Mouse (Mus musculus) layer of hippocampus, postnatal 14 days (tissue): ENCODE results near the gene March11. TPM values are rescaled to one million over a fixed set of nuclear protein-coding genes. Genes with fewer than 3 reads are reported as not detected.

Experiments
- DNase-seq, 2 experiments: peaks; one replicate each; pipeline ENCODE4 v3.0.0; 2021 to 2022; ENCODE audit warnings: low spot score in 2 of 2, mixed read lengths in 1 of 2
- long read RNA-seq, 2 experiments: library from polyadenylated mRNA; stranded (forward); transcript quantifications; one replicate each; pipeline ENCODE4 v2.0.0; 2021
- total RNA-seq, 2 experiments: library from RNA; stranded (reverse); gene quantifications; 2 replicates each; pipeline ENCODE4 v1.2.3; 2021

The March11 gene
- 1 to 10 TPM; 6.5 to 8.2 TPM for total RNA-seq
- long read RNA-seq, experiment 1, partial matches to known transcripts: 1 of 3 reads
- long read RNA-seq, experiment 1, other reads (novel, unspliced or antisense): 0 of 3 reads
- long read RNA-seq, experiment 2, partial matches to known transcripts: 0 of 7 reads
- long read RNA-seq, experiment 2, other reads (novel, unspliced or antisense): 0 of 7 reads

- DNase-seq: peak; percentile 79 to 83
Observed at GRCm38 (mm10) chr15:26308629-26309230, at the start of gene March11. Gene March11 (plus strand): TSS chr15:26309048.

- no peak for DNase-seq
Observed at GRCm38 (mm10) chr15:26262336-26262735, 46.5 kb upstream of the March11 start.

- DNase-seq: no peak
Observed at GRCm38 (mm10) chr15:26269596-26269995, 39.3 kb upstream of the March11 start.

- DNase-seq: no peak
Observed at GRCm38 (mm10) chr15:26276035-26276511, 32.8 kb upstream of the March11 start.

- no peak for DNase-seq
Observed at GRCm38 (mm10) chr15:26276608-26277007, 32.2 kb upstream of the March11 start.

- DNase-seq: no peak
Observed at GRCm38 (mm10) chr15:26291871-26292270, 17.0 kb upstream of the March11 start.

- DNase-seq: no peak
Observed at GRCm38 (mm10) chr15:26292811-26293210, 16.0 kb upstream of the March11 start.

GRCm38 (mm10) chr15:26293215-26293614, 15.6 kb upstream of the March11 start:
- DNase-seq: no peak

GRCm38 (mm10) chr15:26298668-26299067, 10.2 kb upstream of the March11 start:
- DNase-seq: no peak

GRCm38 (mm10) chr15:26309291-26309931, 563 bp downstream of the March11 start:
- DNase-seq: peak; percentile 20 to 39

- no peak for DNase-seq
Observed at GRCm38 (mm10) chr15:26319866-26320265, 11.0 kb downstream of the March11 start.

- DNase-seq: no peak
Observed at GRCm38 (mm10) chr15:26320402-26320801, 11.6 kb downstream of the March11 start.

- no peak for DNase-seq
Observed at GRCm38 (mm10) chr15:26322804-26323203, 14.0 kb downstream of the March11 start.

GRCm38 (mm10) chr15:26327157-26327556, 18.3 kb downstream of the March11 start:
- DNase-seq: peak in 1 of 2 experiments; percentile 38

GRCm38 (mm10) chr15:26335791-26336190, 26.9 kb downstream of the March11 start:
- no peak for DNase-seq

- no peak for DNase-seq
Observed at GRCm38 (mm10) chr15:26337775-26338174, 28.9 kb downstream of the March11 start.

- peak; percentile 15 to 47 for DNase-seq
Observed at GRCm38 (mm10) chr15:26338343-26338742, 29.5 kb downstream of the March11 start.

- no peak for DNase-seq
Observed at GRCm38 (mm10) chr15:26340490-26340889, 31.6 kb downstream of the March11 start.

GRCm38 (mm10) chr15:26340966-26341365, 32.1 kb downstream of the March11 start:
- no peak for DNase-seq

- no peak for DNase-seq
Observed at GRCm38 (mm10) chr15:26344329-26344728, 35.5 kb downstream of the March11 start.

- DNase-seq: no peak
Observed at GRCm38 (mm10) chr15:26353656-26354055, 44.8 kb downstream of the March11 start.

GRCm38 (mm10) chr15:26365344-26365743, 56.5 kb downstream of the March11 start:
- no peak for DNase-seq
